Mouse (Mus musculus) liver, adult 2 months (tissue): ENCODE measurements around the gene Sult6b1.

Experiments
- CTCF ChIP-seq: fragments of 200-500 bp; IDR thresholded peaks from 2 replicates; pipeline ENCODE4 v1.5.1; 2011; ENCODE audit warnings: low read depth, low read length, control low read depth
- POLR2A ChIP-seq: fragments of 200-500 bp; IDR thresholded peaks from 2 replicates; pipeline ENCODE4 v1.6.1; 2011; ENCODE audit warnings: low read length, control low read depth; ENCODE audit not compliant: insufficient read depth; ENCODE audit errors: extremely low read depth

- TF ChIP-seq CTCF (no peak), POLR2A (peak; percentile 77)
Measured at GRCm38 (mm10) chr17:78936466-78937228, 29.9 kb upstream of the Sult6b1 start, which contains the start of the genes Cebpz and Ndufaf7.
